Mouse (Mus musculus) hematopoietic stem cell, adult 5-6 weeks (primary cell): Measurements from ENCODE around the gene Gipc2. TPM values are rescaled to one million over a fixed set of nuclear protein-coding genes. Genes with fewer than 3 reads are reported as not detected.

Experiments used
- ATAC-seq, 2 experiments: fragments of 125-278 bp in 1 of 2; replicated peaks in 1 of 2; 2 replicates each; pipeline ENCODE4 v1.8.0; 2016 to 2017; ENCODE audit warnings: inconsistent platforms in 2 of 2, mild to moderate bottlenecking in 2 of 2, moderate number of reproducible peaks in 2 of 2, low read depth in 1 of 2, moderate TSS enrichment in 1 of 2; ENCODE audit not compliant: low FRiP score in 2 of 2, poor library complexity in 2 of 2, severe bottlenecking in 2 of 2, insufficient read depth in 1 of 2, low TSS enrichment in 1 of 2
- total RNA-seq: library from RNA; stranded (forward); fragments of 172-1452, 232-1000 nt; gene quantifications from 2 replicates; pipeline ENCODE4 v1.2.3, GENCODE M21; 2017

The Gipc2 gene
- total RNA-seq, 1 experiment from 2014 or later: not detected

GRCm38 (mm10) chr3:152193177-152193576 is 27.1 kb upstream of the Gipc2 start:
- ATAC-seq: 0 out of 4 replicates have a peak, but pooled peaks of 1 of the 2 experiments have one; percentile 1

GRCm38 (mm10) chr3:152192238-152192931 is 26.4 kb upstream of the Gipc2 start:
- ATAC-seq: 0 out of 4 replicates have a peak, but pooled peaks of 1 of the 2 experiments have one; percentile 13

DNA sequence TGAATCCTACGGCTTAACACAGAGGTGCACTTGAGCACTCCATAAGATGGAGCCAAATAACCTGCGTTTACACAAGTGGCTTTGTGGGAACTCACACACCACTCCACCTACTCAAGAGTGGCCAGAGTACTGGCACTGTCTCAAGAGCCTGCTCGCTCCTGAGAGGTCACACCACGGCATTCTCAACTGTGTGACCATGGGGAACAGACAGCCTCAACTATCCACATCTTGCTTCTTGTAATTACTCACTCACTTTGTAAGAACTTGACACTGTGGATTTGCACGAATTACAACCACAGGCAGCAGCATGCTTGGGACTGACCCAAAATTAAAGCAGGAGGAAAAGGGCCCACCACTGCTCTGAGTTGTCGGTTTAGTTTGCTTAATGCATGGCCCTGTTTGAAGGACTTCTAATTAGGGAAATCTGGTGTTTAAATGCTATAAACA is 25.8 kb upstream of the Gipc2 start:
- ATAC-seq: peak; percentile 18 to 24; a peak in 3 of 4 replicates

DNA sequence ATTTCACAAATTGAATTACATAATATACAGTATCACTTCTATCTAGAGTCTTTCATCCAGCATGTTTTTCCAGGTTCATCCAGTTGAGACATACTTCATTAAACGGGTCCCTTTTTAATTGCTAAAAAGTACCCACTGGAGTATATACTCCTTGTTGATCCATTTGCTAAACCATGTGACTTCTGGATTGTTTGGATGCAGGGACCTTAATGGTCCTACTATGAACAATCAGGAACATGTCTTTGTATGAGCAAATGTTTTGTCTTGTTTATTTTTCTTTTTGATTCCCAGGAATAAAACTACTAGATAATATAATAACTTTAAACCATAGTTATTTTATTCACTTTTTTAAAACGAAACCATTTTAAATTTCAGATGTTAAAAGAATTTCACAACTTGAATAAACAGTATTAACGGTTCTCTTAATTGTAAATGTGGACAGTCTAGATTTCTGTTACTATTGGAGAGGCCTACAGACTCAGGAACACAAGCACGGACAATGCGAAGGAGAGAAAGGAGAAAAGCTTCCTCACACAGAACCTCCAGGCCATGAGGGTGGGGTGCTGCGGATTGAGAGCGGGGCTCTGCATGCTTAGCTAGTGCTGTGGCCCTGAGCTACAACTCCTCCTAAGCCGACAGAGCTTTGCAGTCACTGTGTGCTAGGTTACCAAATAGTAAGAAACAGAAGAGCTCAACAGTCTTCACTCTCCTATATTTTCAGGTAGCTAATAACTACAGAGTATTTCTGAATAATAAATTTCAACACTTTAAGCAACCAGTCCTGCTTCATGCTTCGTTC is 24.8 kb upstream of the Gipc2 start:
- ATAC-seq: no peak

GRCm38 (mm10) chr3:152189306-152189705 is 23.3 kb upstream of the Gipc2 start:
- ATAC-seq: no peak

DNA sequence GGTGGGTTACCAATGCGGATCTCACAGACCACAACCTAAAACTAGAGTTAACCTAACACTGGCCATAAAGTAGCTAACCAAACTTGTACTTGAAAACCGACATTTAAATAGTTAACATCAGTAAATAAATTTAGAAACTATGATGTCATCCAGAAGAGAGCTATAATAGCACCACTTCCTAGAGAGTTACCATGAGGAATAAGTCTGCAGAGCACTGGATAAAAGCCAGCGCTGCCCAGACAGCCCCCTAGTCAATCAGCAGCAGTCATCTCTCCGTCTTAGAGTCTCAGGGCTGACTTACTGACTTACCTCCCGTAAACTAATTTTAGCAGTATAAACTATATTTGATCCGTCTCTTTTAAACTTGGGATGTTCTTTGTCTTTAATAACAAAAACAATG is 20.1 kb upstream of the Gipc2 start:
- ATAC-seq: no peak

- no peak for ATAC-seq
Observed at GRCm38 (mm10) chr3:152183522-152183921, 17.5 kb upstream of the Gipc2 start.

- no peak for ATAC-seq
Observed at GRCm38 (mm10) chr3:152180624-152181023, 14.6 kb upstream of the Gipc2 start.

GRCm38 (mm10) chr3:152179285-152179684 is 13.3 kb upstream of the Gipc2 start:
- no peak for ATAC-seq

GRCm38 (mm10) chr3:152178816-152179215 is 12.8 kb upstream of the Gipc2 start:
- ATAC-seq: no peak

GRCm38 (mm10) chr3:152172322-152172935 is 6.4 kb upstream of the Gipc2 start:
- no peak for ATAC-seq

- ATAC-seq: no peak
Observed at GRCm38 (mm10) chr3:152171862-152172261, 5.8 kb upstream of the Gipc2 start.

DNA sequence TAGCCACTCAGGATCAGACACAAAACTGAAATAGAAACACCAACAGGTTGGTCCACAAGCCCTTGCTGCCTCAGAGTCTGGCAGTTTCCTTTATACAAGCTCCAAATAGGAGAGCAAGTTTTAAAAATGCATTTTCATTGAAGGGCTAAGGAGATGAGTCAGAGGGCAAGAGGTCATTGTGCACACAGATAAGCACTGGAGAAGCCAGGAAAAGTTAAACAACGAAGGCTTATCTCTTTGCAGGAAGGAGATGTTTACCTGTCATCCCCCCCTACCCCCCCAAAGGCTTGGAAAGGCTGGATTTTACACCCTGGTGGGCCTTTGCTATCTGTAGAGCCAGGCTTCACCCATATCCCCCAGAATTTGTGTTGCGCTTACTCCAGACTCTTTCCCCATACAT is 5.2 kb upstream of the Gipc2 start:
- no peak for ATAC-seq

- ATAC-seq: no peak
Observed at GRCm38 (mm10) chr3:152170407-152170806, 4.4 kb upstream of the Gipc2 start.

DNA sequence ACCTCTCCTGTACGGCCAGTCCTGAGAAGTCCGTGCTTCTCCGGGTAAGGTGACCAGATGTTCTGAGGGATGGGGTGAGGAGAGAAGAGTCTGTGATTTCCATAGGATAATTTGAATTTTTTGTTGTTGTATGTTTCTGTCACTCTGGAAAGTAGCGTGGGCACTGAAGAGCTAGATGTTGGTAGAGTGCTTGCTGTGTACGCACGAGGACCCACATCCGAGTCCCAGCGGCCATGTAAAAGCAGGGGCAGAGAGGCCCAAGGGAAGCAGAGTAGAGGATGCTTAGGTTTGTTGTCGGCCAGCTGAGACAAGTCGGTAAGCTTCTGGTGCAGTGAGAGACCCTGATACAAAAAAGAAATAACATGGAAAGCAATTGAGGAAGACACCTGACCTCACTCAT is 2.0 kb upstream of the Gipc2 start:
- no peak for ATAC-seq

GRCm38 (mm10) chr3:152166699-152167451 is 845 bp upstream of the Gipc2 start:
- no peak for ATAC-seq

DNA sequence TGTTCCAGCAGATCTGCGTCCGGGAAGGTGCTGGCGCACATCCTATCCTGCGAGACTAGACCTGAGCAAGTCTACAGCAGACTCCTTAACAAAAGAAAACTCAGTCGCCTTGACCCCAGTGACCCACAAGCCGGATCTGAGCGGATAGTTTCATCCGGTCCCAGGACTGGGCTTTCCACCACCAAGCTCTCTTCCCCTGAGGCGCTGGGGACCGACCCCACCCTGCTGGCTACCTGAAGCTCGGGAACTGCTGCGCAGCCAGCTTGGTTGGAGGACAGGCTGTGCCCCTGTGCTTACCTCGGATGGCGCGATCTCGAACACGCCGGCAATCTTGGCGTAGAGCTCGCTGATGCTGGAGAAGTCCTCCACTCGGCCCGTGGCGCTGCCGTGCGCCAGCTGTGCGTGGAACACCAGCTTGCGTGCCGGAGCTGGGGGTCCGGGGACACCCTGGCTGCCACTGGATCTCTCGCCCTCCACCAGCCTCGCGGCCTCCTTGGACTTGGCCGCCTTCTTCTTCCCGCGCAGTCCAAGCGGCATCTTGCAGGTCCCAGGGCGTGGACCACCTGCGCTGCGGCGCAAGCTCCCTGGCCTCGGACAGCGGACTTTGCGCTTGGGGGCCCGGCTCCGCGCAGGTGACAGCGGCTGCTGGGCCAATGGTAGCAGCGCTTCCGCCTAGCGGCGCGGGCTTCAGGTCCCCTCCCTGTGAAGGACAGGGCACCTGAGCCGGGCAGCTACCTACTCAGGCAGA is 505 bp downstream of the Gipc2 start:
- ATAC-seq: peak in 1 of 2 experiments; percentile 43; a peak in 2 of 4 replicates
